17 mouse cellular contexts compared by ENCODE assay signal in genomic region chr15:27618778-27619533, GRCm38 (mm10). TPM values are rescaled to one million over a fixed set of nuclear protein-coding genes. Genes with fewer than 3 reads are reported as not detected.
A peak's percentile ranks its signal among the peaks of the same experiment; 100 is the strongest.
DNase-seq lines count a peak whose midpoint lies in the region; ATAC-seq and TF ChIP-seq lines count a peak whose summit lies in the region.
"Had no signal": no experiment of that assay in that cellular context is flagged by ENCODE, and none has a peak within 500 bp of the region (broad histone marks: within the 10 kb centered on the region; RNA-seq: fewer than 3 reads in every experiment).

No protein-coding gene starts in this region.

- intact Hi-C loops in heart, postnatal 25 days (cut with DNase I), result no loop called here

- H3K27ac ChIP-seq in heart, embryonic 10.5 days, result peak overlapping the region; percentile 52; the same call in 1 of the 2 replicates
- H3K27ac ChIP-seq in intestine, postnatal 0 days (ENCODE audit: low read depth, low read length), result peak overlapping the region; percentile 52; the same call in 1 of the 2 replicates
- H3K27ac ChIP-seq in small intestine, adult 2 months (ENCODE audit: insufficient read depth, low read depth, low read length), result peak overlapping the region; percentile 63; the same call in 1 of the 2 replicates
- H3K27ac ChIP-seq: embryonic facial prominence, embryonic 13.5 days; hindbrain, embryonic 13.5 days; midbrain, embryonic 12.5 days; neural tube, embryonic 12.5 days had no signal

- no peak overlapping the region for H3K9ac ChIP-seq in intestine, postnatal 0 days (ENCODE audit: low read depth, low read length)
- H3K9ac ChIP-seq: embryonic facial prominence, embryonic 13.5 days; hindbrain, embryonic 13.5 days; midbrain, embryonic 12.5 days; neural tube, embryonic 12.5 days had no signal

- no peak overlapping the region for H3K4me3 ChIP-seq in heart, embryonic 10.5 days
- H3K4me3 ChIP-seq in intestine, postnatal 0 days (ENCODE audit: low read depth, low read length), result no peak overlapping the region
- H3K4me3 ChIP-seq in small intestine, adult 2 months (ENCODE audit: low read depth, low read length), result no peak overlapping the region
- H3K4me3 ChIP-seq: embryonic facial prominence, embryonic 13.5 days; hindbrain, embryonic 13.5 days; midbrain, embryonic 12.5 days; neural tube, embryonic 12.5 days had no signal

- no peak for TF ChIP-seq POLR2A in small intestine, adult 2 months (IDR thresholded peaks at IDR 0.05; ENCODE audit: low read depth, low read length)

- H3K27me3 ChIP-seq in heart, embryonic 10.5 days (ENCODE audit: insufficient read depth, poor library complexity, severe bottlenecking), result no peaks in the 10 kb centered on the region
- H3K27me3 ChIP-seq in intestine, postnatal 0 days (replicated peaks; ENCODE audit: control insufficient read depth, insufficient read depth, low read length), result no peaks in the 10 kb centered on the region
- H3K27me3 ChIP-seq in small intestine, adult 2 months (ENCODE audit: control insufficient read depth, insufficient read depth, low read length), result no peaks in the 10 kb centered on the region
- H3K27me3 ChIP-seq: embryonic facial prominence, embryonic 13.5 days; hindbrain, embryonic 13.5 days; midbrain, embryonic 12.5 days; neural tube, embryonic 12.5 days had no signal

- DNase-seq in heart, embryonic 10.5 days (ENCODE audit: low spot score), result no peak
- DNase-seq in heart, postnatal 25 days (ENCODE audit: low spot score), result no peak
- no peak for DNase-seq in adrenal gland, postnatal 36 days
- DNase-seq in thymus, adult 18-20 months, result no peak
- DNase-seq in right cerebral cortex, postnatal 10 days (ENCODE audit: low spot score in 2 of 2), result no peak
- DNase-seq: adrenal gland, adult 2 months; cerebellum, postnatal 36 days; gastrocnemius, postnatal 25 days; lung, adult 18-20 months had no signal

- peaks cover 45% of the 10 kb centered on the region for H3K36me3 ChIP-seq in heart, embryonic 10.5 days
- H3K36me3 ChIP-seq in intestine, postnatal 0 days (ENCODE audit: control insufficient read depth, insufficient read depth), result peaks cover 33% of the 10 kb centered on the region
- H3K36me3 ChIP-seq in small intestine, adult 2 months (ENCODE audit: control insufficient read depth, insufficient read depth, low read length), result peaks cover 46% of the 10 kb centered on the region

- H3K4me1 ChIP-seq in heart, embryonic 10.5 days, result peaks cover 22% of the 10 kb centered on the region
- no peaks in the 10 kb centered on the region for H3K4me1 ChIP-seq in intestine, postnatal 0 days (replicated peaks; ENCODE audit: control insufficient read depth, insufficient read depth, low read length)
- H3K4me1 ChIP-seq in small intestine, adult 2 months (ENCODE audit: control insufficient read depth, insufficient read depth, insufficient read length, low read length), result no peaks in the 10 kb centered on the region
- H3K4me1 ChIP-seq: embryonic facial prominence, embryonic 13.5 days; hindbrain, embryonic 13.5 days; midbrain, embryonic 12.5 days; neural tube, embryonic 12.5 days had no signal

- no peaks in the 10 kb centered on the region for H3K9me3 ChIP-seq in heart, embryonic 10.5 days
- H3K9me3 ChIP-seq in intestine, postnatal 0 days (ENCODE audit: control insufficient read depth), result no peaks in the 10 kb centered on the region
- H3K9me3 ChIP-seq: embryonic facial prominence, embryonic 13.5 days; hindbrain, embryonic 13.5 days; midbrain, embryonic 12.5 days; neural tube, embryonic 12.5 days had no signal

- peak; percentile 62 for ATAC-seq in erythroblast, adult 5-6 weeks (replicated peaks; ENCODE audit: low FRiP score, poor library complexity, severe bottlenecking)
- ATAC-seq in intestine, postnatal 0 days, result peak; percentile 57
- ATAC-seq: forebrain, embryonic 14.5 days had no signal

- WGBS in heart, embryonic 10.5 days, result 47% methylated on average over 6 of the region's 6 CpGs
- 49% methylated on average over 6 of the region's 6 CpGs for WGBS in intestine, postnatal 0 days
- WGBS in small intestine, adult 2 months, result 65% methylated on average over 6 of the region's 6 CpGs

- no peak overlapping the region for H3K4me2 ChIP-seq in intestine, postnatal 0 days (replicated peaks; ENCODE audit: low read depth)
- H3K4me2 ChIP-seq: embryonic facial prominence, embryonic 13.5 days; hindbrain, embryonic 13.5 days; midbrain, embryonic 12.5 days; neural tube, embryonic 12.5 days had no signal

- TF ChIP-seq CTCF in intestine, postnatal 0 days (IDR thresholded peaks at IDR 0.05; ENCODE audit: low read depth), result no peak
- no peak for TF ChIP-seq CTCF in small intestine, adult 2 months (IDR thresholded peaks at IDR 0.05; ENCODE audit: extremely low read depth, insufficient read length, insufficient replicate concordance, low read depth, low read length)

RNA-seq across cellular contexts. Expression of gene Otulin, which starts 11.5 kb away (rescaled TPM):
- polyA plus RNA-seq in heart, embryonic 10.5 days (2016; fragmentation: Nextera tagmentation; extraction: Ambion mirVana), result 25.0 and 28.3 TPM in 2 replicates
- total RNA-seq in heart, postnatal 25 days (2021), result 10 to 100 TPM; 22.4 to 26.8 TPM
- 18.4 and 52.8 TPM in 2 replicates for total RNA-seq in erythroblast, adult 5-6 weeks (2015; ENCODE audit: low replicate concordance)
- 11.2 and 11.8 TPM in 2 replicates for total RNA-seq in erythroblast, adult 5-6 weeks (2017; ENCODE audit: low replicate concordance)
- polyA plus RNA-seq in intestine, postnatal 0 days (2015; fragmentation: Nextera tagmentation; extraction: Ambion mirVana), result 29.9 and 30.8 TPM in 2 replicates
- 14.4 and 31.8 TPM in 2 replicates for polyA plus RNA-seq in small intestine, adult 2 months (2012; rRNA removed)
- total RNA-seq in adrenal gland, postnatal 36 days (2021), result 10 to 100 TPM; 32.5 to 39.5 TPM
